Mouse (Mus musculus): ENCODE measurements at regions not wholly inside any gene's neighbourhood (a gene's known extent, or its start where the extent isn't known, plus 50 kb on each side); places are given as distances from the start of the nearest gene placed in this dataset.

DNA sequence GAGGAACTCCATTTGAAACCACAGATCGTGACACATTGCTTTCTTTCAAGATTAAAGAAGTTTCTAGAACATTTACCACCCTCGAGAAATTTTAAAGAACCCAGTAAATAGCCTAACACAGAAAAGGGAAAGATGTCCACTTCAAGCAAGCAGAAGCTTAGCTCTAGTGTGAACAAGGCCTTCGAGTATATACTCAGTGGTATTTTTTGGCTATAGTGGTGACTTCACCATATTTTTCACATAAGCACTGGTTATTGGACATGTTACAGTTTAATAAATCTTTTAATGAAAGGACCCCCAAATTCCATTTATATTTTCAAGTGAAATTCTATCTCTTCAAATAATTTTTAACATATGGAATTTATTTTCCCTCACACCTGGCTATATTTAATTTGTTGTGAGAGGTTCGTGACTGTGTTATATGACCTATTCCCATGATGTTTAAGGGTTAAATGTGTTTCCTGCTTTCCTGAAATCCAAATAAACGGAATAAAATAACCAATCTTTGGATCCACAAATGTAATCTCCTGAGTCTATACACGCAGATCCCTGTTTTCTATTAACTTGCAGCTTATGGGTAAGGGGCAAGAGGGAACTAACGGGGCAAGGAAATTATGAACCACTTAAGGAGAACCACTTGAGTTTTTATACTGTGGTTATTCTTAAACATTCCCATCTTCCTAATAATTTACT lies 60.6 kb upstream of the Tas2r134 start:
- Histone ChIP-seq H3K27ac (no peak overlapping the region), H3K4me1 (replicated peaks) (no peaks in the 10 kb centered on the region), H3K9me3 (no peaks in the 10 kb centered on the region), H3K36me3 (no peaks in the 10 kb centered on the region), H3K4me3 (no peak overlapping the region), H3K27me3 (ENCODE audit: insufficient read depth, poor library complexity, severe bottlenecking) (no peaks in the 10 kb centered on the region)
- DNase-seq (ENCODE audit: low spot score) = no peak
- 78% methylated on average over 7 of the region's 7 CpGs for WGBS

DNA sequence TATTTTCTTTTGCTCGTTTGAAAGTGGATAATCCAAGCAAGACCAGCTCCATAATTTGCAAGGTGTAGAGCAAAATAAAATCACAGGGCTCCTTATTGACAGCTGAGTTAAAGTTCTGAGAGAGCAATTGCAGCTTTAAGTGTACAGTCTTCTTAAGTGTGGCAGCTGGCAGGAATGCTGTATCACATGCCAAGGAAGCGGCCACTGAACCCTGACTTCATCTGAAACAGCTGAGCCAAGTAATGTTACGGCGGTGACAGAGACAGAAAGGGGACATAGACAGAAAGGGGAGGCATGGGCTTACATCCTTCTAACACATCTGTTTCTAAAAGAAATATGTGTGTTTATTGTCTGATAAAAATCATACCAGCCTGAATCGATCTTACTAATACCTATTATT lies 63.4 kb upstream of the Tas2r134 start:
- WGBS = 82% methylated on average over 5 of the region's 5 CpGs
- DNase-seq (ENCODE audit: low spot score) = no peak
- no peaks in the 10 kb centered on the region for H3K36me3 ChIP-seq
- no peak overlapping the region for H3K27ac ChIP-seq
- H3K4me3 ChIP-seq = no peak overlapping the region
- H3K4me1 ChIP-seq (replicated peaks) = no peaks in the 10 kb centered on the region
- H3K27me3 ChIP-seq (ENCODE audit: insufficient read depth, poor library complexity, severe bottlenecking) = no peaks in the 10 kb centered on the region
- H3K9me3 ChIP-seq = no peaks in the 10 kb centered on the region

DNA sequence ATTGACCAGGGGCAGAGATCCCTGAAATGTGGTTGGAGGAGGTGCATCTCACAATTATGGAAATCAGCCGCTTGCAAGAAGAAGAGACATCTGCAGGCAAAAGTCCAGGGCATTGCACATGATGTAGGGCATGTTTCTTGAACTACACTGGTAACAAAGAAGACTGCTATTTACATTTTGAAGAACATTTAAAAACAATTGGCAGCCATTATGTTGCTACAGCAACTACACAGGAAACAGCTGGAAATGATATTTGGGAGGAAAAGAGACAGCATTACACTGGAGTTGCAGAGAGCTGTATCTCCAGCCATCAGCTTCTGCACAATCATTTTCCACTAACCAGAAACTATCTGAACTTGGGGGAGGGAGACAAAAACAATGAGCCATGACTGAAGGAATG lies 64.1 kb upstream of the Tas2r134 start:
- H3K27me3 ChIP-seq (ENCODE audit: insufficient read depth, poor library complexity, severe bottlenecking) = no peaks in the 10 kb centered on the region
- H3K27ac ChIP-seq = no peak overlapping the region
- no peaks in the 10 kb centered on the region for H3K9me3 ChIP-seq
- no peak for DNase-seq (ENCODE audit: low spot score)
- no peaks in the 10 kb centered on the region for H3K36me3 ChIP-seq
- no peak overlapping the region for H3K4me3 ChIP-seq
- H3K4me1 ChIP-seq (replicated peaks) = no peaks in the 10 kb centered on the region
- WGBS = 76% methylated on average over 1 of the region's 1 CpGs

DNA sequence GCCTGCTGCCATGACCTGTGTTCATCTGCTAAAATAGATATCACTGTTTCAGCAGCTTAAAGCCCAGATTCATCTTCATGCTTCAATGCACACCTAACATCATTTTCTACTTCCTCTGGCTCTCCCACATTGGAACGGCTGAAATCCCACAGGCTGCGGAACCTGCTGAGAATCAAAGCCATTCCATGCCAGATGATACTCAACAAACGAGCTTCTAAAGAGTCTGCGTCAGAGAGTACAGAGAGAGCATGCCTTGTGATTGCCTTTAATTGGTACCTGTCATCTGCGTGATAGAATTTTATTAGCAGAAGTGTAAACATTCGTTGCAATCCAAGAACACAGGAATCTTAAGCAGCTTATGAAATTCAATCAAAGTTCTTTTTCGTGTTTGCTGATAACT lies 76.4 kb upstream of the Tas2r134 start:
- Histone ChIP-seq H3K4me1 (replicated peaks) (peaks cover 7% of the 10 kb centered on the region; the same call in 1 of the 2 replicates), H3K36me3 (no peaks in the 10 kb centered on the region), H3K4me3 (no peak overlapping the region), H3K27me3 (ENCODE audit: insufficient read depth, poor library complexity, severe bottlenecking) (no peaks in the 10 kb centered on the region), H3K9me3 (no peaks in the 10 kb centered on the region), H3K27ac (no peak overlapping the region)
- DNase-seq (ENCODE audit: low spot score) = no peak
- 63% methylated on average over 7 of the region's 7 CpGs for WGBS

DNA sequence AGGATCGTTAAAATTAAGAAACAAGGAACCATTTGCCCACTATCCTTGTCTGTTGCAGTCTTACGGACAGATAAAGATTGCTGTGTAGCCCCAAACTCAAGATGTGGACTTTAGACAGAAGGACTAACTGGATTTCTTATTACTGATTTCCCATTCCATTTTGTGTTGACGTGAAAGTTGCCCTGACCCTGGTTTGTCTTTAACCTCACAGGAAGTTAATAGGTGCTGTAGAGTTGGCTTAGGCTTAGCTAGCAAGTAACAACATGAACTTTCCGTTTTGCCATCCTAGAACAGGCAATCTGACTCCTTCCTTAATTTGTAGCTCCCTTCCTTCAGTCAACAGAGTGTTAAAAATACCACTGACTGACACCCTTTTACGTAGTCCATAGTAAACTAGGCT lies 78.2 kb upstream of the Tas2r134 start:
- H3K9me3 ChIP-seq = no peaks in the 10 kb centered on the region
- WGBS = 89% methylated on average over 5 of the region's 5 CpGs

DNA sequence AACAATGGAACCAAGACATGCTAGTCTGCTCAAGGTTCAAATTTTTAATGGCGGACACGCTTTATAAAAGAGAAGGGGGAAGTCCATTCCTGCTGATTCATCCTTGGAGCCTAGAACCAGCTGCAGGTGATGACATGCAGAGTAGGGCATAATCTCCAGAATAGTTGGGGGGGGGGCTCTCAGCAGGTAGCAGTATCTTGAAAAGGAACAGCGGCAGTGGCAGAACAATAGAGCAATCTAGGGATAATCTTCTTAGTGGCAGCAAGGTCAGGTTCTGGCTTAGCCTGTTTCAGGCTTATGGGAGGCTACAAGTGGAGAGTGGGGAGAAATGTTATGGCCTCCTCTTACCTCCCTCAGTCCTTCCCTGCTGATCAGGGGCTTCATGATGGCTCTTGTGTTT lies 81.1 kb upstream of the Tas2r134 start:
- 86% methylated on average over 3 of the region's 3 CpGs for WGBS
- H3K4me1 ChIP-seq (replicated peaks) = peaks cover 7% of the 10 kb centered on the region; the same call in 1 of the 2 replicates
- no peaks in the 10 kb centered on the region for H3K27me3 ChIP-seq (ENCODE audit: insufficient read depth, poor library complexity, severe bottlenecking)
- no peaks in the 10 kb centered on the region for H3K36me3 ChIP-seq
- no peak for DNase-seq (ENCODE audit: low spot score)
- H3K4me3 ChIP-seq = no peak overlapping the region
- H3K27ac ChIP-seq = no peak overlapping the region
- no peaks in the 10 kb centered on the region for H3K9me3 ChIP-seq

More for the DNA sequence above, 78.2 kb upstream of the Tas2r134 start:
- H3K4me3 ChIP-seq = no peak overlapping the region
- DNase-seq (ENCODE audit: low spot score) = no peak
- H3K27me3 ChIP-seq (ENCODE audit: insufficient read depth, poor library complexity, severe bottlenecking) = no peaks in the 10 kb centered on the region
- H3K36me3 ChIP-seq = no peaks in the 10 kb centered on the region
- H3K27ac ChIP-seq = no peak overlapping the region
- peaks cover 7% of the 10 kb centered on the region; the same call in 1 of the 2 replicates for H3K4me1 ChIP-seq (replicated peaks)

DNA sequence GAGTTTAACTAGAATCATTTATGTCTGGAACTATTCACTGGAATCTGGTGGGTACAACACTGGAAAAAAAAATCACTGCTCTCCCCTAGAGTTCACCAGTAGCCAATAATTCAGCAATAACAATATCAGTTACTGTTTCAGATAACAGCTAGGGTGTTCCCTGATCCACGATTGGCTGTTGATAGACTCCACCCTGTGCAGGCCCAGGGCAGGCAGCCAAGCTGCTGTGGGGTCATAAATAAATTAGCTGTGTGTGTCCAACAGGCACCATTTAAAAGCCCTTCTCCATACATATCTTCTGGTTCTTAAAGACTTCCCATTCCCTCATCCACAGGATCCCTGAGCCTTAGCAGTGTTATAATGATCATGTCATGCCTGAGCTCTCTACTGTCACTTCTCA lies 83.4 kb upstream of the Tas2r134 start:
- WGBS = 79% methylated on average over 1 of the region's 1 CpGs
- Histone ChIP-seq H3K27ac (no peak overlapping the region), H3K4me1 (replicated peaks) (no peaks in the 10 kb centered on the region), H3K27me3 (ENCODE audit: insufficient read depth, poor library complexity, severe bottlenecking) (no peaks in the 10 kb centered on the region), H3K36me3 (no peaks in the 10 kb centered on the region), H3K4me3 (no peak overlapping the region), H3K9me3 (no peaks in the 10 kb centered on the region)
- no peak for DNase-seq (ENCODE audit: low spot score)

DNA sequence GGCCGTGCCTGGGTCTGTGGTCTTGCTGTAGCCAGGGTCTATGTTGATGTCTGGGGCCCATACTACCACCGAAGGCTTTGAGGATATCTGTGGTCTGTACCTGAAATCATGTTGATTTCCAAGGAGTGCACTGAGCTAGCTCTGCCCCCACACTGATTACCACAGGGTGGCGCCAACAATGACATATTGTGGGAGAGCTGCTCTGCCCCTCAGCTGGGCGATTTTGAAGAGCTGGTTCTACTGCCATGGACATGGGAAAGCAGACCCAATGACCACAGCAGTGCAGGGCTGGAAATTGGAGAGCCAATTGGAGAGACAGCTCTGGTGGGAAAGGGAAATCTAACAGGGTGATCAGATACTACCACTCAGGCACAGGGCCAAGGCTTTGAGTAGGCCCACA lies 85.0 kb upstream of the Tas2r134 start:
- H3K27ac ChIP-seq = no peak overlapping the region
- no peaks in the 10 kb centered on the region for H3K27me3 ChIP-seq (ENCODE audit: insufficient read depth, poor library complexity, severe bottlenecking)
- H3K36me3 ChIP-seq = no peaks in the 10 kb centered on the region
- H3K4me3 ChIP-seq = no peak overlapping the region
- no peaks in the 10 kb centered on the region for H3K9me3 ChIP-seq
- no peaks in the 10 kb centered on the region for H3K4me1 ChIP-seq (replicated peaks)
- peak; percentile 20 for DNase-seq (ENCODE audit: low spot score)
- 78% methylated on average over 4 of the region's 4 CpGs for WGBS

DNA sequence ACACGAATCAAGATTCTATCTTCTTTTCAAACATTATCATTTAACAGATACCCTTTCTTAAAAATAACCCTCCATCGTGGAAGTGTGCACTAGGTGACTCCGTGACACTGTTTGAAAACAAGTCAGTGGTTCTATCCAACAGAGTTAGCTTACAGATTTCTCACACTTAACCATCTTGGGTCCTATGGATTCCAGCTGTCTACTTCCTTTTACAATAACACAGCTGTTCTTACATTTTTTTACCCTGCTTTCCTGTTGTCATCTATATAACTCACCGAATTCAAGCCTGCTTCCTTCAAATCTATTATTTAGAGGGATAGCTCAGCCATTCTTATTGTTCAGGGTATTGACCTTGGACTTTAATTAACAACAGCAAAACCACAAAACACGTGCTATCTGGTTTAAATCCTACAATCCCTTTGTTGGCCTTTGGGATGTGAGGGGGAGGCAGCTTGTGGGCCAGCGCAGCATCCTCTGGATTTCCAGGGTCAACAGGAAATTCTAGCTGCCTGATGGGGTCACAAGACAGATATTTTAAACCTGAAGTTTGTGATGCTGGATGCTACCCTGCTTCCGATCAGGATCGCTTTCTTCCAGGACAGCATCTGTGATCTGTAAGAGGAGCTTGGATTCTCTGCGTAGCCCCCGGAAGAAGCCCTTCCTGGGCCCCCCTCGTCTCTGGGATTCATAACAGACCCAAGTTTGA lies 94.4 kb upstream of the Tas2r134 start:
- Histone ChIP-seq H3K27ac (peak overlapping the region; percentile 54), H3K4me3 (no peak overlapping the region), H3K9me3 (no peaks in the 10 kb centered on the region), H3K27me3 (ENCODE audit: insufficient read depth, poor library complexity, severe bottlenecking) (no peaks in the 10 kb centered on the region), H3K36me3 (no peaks in the 10 kb centered on the region), H3K4me1 (replicated peaks) (peaks cover 29% of the 10 kb centered on the region)
- 70% methylated on average over 11 of the region's 11 CpGs for WGBS
- peak; percentile 11 for DNase-seq (ENCODE audit: low spot score)

DNA sequence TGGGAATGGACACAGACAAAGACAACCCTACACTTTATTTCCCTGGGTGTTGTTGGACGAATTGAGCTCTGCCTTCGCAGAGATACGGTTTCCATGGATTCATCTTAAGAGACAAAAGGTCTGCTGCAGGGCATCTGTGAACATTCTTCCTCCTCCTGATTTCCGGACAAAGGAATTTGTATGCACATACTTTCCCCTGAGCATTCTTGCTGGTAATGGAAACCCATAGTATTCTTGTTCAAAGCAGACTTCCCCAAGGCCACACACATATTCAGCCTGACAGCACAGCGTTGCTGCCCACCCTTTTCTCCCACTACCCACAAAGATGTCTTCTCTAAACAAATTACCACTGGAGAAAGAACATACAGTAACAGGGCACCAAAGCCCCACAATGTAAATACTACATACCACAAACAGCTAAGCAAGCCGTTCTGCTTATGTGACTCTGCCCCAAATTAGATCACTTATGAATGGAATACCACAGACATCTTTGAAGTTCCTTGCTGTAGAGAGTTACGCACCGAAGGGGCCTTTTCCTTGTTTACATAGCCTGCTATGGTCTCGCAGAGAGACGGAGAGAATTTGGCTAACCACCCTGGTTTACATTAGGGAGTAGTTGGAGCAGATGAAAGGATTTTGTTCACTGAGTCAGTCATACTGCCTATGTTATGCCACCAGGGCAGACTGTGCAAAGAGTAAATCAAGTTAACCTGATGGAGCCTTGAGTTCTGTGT lies 96.0 kb upstream of the Tas2r134 start:
- 31% methylated on average over 10 of the region's 10 CpGs for WGBS
- Histone ChIP-seq H3K36me3 (no peaks in the 10 kb centered on the region), H3K27ac (peak overlapping the region; percentile 66), H3K9me3 (no peaks in the 10 kb centered on the region), H3K27me3 (ENCODE audit: insufficient read depth, poor library complexity, severe bottlenecking) (no peaks in the 10 kb centered on the region), H3K4me1 (replicated peaks) (peaks cover 29% of the 10 kb centered on the region), H3K4me3 (no peak overlapping the region)
- peak; percentile 18 for DNase-seq (ENCODE audit: low spot score)

DNA sequence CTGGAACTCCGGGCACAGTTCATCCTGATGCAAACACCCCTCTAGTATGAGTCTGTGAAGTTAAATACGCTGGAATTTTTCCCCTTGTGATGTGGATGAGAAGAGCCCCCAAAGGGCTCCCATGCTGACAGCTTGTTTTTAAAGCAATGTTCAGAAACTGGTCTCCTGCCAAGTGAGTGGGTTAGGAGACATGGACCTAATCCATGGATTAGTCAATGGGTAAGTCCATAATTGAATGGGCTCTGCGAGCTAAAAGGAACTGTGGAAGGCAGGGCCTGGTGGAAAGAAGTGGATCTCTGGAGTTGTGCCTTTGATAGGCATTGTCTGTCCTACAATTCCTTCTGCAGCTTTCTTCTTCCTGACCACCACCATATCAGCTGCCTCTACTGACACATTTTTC lies 104.5 kb upstream of the Tas2r134 start:
- no peaks in the 10 kb centered on the region for H3K27me3 ChIP-seq (ENCODE audit: insufficient read depth, poor library complexity, severe bottlenecking)
- no peaks in the 10 kb centered on the region for H3K4me1 ChIP-seq (replicated peaks)
- no peak overlapping the region for H3K4me3 ChIP-seq
- no peak for DNase-seq (ENCODE audit: low spot score)
- H3K9me3 ChIP-seq = no peaks in the 10 kb centered on the region
- no peak overlapping the region for H3K27ac ChIP-seq
- WGBS = 90% methylated on average over 3 of the region's 3 CpGs
- H3K36me3 ChIP-seq = no peaks in the 10 kb centered on the region

DNA sequence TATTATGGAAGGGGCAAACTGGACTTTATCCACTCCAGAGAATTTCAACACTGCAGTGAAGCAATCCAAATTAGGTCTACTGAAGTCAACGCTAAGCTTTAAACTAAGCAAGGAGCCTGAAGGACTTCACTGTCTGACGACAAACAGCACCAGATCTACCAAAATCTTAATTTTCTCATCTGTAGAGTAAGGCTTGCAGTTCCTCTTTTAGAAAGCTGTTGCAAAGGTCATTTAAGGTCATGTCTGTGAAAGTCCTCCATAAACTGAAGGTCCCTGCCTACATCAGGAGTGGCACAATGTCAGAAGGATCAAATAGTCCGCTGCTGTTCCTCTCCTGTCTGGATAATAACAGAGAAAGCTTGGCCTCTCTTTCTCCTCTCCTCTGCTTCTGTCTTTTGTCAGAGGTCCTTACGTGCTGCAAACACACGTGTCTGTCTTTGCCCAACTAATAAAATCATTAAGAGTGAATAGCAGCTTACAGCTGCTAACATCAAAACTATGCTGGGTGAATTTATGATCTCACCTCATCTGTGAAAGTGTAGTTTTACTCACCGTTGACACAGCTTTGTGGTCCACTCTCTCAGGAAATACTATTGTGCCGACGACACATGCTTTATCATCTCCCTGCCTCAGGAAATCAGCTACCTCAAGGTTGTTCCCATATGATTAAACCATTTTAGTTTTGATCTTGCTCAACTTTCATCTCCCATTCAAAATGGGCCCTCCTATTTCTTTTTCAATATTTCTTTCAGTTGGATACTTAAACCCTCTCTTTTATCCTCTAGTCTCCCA lies 117.9 kb upstream of the Tas2r134 start:
- no peaks in the 10 kb centered on the region for H3K36me3 ChIP-seq
- no peak overlapping the region for H3K27ac ChIP-seq
- no peaks in the 10 kb centered on the region for H3K27me3 ChIP-seq (ENCODE audit: insufficient read depth, poor library complexity, severe bottlenecking)
- DNase-seq (ENCODE audit: low spot score) = no peak
- H3K4me1 ChIP-seq (replicated peaks) = no peaks in the 10 kb centered on the region
- H3K4me3 ChIP-seq = no peak overlapping the region
- H3K9me3 ChIP-seq = no peaks in the 10 kb centered on the region
- WGBS = 85% methylated on average over 8 of the region's 8 CpGs
